Mouse (Mus musculus): ENCODE data around the gene Gda.

Gda gene

DNA sequence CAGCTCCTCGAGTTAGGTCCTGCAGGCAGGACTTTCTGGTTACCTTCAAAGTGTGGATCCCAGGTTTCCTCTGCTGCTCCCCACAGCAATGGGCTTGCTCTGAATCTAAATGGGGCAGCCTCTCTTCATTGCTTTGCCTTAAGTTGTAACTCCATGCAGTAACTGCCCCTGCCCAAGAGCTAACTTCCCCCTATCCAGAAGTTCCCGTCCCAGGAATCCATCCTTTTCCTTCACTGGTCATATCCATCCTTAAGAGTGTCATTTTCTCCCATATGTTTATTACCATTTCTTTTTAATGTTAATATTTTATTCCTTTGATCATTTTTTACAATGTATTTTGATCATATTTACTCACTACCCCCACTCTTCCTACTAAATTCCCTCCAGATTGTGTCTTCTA lies at the start of gene Gda:
Gene Gda, minus strand, starts transcription at position 101 of the 400 bp plus-strand sequence.
- DNase-seq (ENCODE audit: low spot score) = no peak

DNA sequence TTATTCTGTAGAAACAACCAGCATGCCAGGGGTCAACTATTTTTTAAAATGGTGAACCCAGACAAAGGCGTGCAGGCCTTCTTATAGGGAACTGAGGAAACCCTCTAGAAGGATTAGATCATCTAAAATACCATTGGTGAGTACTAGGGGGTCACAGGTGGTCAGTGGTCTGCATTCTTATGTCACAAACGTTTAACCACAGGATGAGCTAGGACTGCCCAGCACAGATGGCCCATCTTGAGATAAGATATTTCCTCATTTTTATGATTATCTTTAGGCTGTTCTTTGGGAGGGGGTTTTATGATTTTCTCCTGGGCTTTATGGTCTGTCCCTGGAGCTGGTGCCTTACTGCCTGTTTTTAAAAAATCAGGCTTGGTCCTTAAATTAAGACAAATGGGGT lies 47.0 kb upstream of the Gda start:
- no peak for DNase-seq (ENCODE audit: low spot score)

DNA sequence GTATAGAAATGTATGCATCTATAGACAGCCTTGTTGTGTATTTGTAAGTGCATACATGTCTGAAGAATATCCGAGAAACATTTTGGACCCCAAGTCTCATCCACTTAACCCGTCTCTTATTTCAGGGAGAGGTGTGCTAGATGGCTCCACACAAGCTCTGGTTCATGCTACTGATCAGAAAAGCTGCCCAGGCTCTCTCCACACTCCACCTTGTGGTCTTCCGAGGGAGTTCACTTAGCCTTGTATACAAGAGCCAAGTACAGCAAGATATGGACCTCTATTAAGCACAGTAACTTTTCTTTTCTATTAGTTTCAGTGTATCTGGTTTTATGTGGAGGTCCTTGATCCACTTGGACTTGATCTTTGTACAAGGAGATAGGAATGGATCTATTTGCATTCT lies 36.9 kb upstream of the Gda start:
- peak; percentile 4 for DNase-seq (ENCODE audit: low spot score)

DNA sequence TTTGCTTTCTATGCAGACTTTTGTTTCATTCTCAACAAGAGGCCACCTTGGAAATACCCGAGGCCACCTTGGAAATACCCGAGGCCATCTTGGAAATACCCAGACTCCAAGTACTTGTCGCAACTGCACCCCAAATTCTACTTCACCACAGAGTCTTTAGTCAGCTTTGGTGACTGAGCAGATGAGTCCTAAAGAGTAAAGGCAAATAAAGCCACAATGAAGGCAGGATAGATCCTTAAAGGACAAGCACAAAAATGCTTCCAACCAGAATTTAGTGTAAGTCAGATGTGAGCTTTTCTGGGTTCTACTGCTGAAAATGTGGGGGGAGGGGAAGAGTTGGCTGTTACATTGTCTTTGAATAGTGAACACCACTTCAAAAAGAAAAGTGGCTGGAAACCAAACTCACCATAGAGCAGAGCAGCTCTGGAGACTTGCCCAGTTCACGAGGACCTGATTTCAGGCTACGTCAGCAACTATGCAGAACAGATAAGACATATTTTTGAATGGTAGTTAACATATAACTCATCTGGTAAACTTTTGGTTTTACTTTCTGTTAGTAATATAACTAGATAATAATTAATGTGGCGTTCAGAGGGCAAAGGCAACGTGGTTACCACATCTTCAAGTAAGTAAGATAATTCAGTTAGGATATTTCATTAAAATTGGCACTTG lies 34.5 kb upstream of the Gda start:
- no peak for DNase-seq (ENCODE audit: low spot score)

DNA sequence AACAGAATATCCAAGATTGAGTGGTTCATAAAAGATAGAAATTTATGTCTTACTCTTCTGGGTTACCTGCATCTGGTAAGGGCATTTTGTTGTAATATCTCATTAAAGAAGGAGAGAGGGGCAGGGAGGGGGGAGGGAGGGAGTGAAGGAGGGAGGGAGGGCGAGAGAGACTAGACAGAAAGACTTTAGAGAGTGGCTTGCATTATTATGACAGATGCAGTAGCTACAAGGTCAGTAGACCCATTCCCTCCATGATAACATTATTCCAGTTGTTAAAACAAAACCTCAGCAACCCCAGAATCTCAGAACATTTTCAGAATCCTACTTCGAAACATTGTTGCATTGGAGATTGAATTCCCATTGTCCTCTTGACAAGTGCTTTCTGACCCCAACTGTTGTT lies 33.9 kb upstream of the Gda start:
- DNase-seq (ENCODE audit: low spot score) = no peak

DNA sequence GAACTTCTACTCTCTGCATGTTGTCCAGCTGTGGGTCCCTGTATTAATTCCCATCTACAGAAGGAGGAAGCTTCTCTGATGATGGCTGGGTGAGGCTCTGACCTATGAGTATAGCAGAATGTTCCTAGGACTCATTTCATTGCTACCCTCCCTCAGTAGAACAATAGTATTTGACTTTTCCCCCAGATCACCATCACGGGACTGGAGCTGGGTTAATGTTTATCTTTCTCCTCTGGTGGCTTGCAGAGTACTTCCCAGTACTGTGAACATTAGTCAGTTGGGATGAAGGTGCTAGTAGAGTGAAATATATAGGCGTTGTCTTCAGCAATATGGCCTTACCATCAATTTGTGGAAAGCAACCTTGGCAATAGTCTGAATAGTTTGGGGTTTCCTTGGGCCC lies 31.5 kb upstream of the Gda start:
- no peak for DNase-seq (ENCODE audit: low spot score)

DNA sequence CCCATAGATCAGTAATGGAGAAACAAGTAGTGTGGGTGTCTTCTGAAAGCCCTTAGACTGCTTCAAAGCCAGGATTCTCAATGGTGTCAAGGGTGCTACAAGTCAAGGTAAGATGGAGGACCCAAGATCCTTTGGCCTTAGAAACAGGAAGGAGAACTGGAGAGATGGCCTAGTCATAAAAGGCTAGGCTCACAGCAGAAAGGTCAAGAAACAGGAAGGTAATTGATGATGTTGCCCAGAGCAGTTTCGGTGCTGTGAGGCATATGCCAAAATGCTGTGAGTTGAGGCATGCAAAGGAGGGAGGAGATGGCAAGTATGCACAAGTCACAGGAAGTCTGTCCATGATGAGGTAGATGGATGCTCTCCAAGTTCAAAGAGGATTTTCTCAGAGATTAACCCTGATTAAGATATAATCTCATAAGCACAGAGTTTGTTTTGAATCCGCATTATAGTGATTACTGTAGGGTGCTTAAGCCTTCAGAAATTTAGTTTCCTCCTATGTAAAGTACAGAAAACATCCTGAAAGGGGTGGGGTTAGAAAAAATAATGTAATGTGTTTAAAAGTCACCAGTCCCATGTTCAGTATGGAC lies 26.2 kb upstream of the Gda start:
- DNase-seq (ENCODE audit: low spot score) = no peak

DNA sequence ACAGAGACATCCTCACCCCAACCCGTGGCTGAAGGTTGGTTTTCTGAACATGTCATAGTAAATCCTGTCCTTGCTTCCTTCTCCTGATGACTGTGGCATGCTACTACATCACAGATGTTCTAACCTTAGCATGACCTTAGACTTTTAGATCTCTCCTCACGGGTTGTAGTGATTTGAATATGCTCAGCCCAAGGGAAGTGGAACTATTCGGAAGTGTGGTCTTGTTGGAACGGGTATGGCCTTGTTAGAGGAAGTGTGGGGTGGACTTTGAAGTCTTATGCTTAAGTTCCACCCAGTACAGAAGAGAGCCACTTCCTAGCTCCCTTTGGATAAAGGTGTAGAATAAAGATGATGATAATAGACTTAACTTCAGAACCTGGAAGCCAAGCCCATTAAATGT lies 22.6 kb upstream of the Gda start:
- no peak for DNase-seq (ENCODE audit: low spot score)

DNA sequence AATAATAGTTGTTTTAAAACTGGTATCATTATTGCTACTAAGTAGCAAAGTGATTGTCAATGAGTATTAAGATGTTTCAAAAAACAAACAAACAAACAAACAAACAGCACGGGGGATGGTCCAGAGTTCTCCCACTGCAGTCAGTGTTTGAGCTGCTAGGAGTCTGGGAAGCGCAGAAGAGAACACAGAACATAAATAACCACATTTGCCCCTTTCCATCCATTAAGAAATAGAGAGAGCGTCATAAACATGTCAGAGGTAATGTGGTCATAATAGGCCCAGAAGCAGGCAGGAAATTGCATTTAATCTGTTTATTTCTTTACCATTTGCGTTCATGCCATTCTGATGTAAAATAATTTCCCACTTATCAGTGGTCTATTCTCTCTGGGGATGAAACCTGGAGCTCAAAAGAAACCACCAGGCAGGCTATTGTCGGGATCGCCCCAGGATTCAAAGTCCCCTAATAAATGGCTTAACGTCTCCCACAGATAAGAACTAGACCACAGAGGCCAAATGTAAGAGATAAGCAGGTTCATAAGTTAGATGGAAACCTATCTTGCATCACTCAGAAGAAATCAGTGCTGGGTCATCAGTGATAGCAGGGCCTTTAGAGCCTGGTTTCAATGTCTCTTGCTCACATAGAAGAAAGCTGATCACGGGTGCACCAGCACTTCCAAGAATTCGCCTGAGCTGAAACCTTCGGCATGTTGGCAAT lies 20.7 kb upstream of the Gda start:
- no peak for DNase-seq (ENCODE audit: low spot score)

DNA sequence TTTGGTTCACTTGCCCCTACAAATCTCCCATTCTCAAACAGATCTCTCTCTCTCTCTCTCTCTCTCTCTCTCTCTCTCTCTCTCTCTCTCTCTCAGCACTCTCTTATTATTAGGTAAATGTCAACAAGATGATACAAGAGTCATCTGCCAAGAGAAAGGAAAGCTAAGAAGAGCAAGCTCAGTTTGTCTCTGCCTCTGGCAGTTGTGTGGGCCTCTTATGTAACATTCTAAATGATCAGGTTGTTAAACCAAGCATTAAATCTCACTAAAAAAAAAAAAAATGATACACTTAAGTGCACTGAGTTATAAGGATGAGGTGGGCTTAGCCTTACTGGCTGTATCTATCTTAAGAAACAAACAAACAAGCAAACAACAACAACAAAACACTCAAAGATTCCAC lies 18.1 kb upstream of the Gda start:
- DNase-seq (ENCODE audit: low spot score) = no peak

DNA sequence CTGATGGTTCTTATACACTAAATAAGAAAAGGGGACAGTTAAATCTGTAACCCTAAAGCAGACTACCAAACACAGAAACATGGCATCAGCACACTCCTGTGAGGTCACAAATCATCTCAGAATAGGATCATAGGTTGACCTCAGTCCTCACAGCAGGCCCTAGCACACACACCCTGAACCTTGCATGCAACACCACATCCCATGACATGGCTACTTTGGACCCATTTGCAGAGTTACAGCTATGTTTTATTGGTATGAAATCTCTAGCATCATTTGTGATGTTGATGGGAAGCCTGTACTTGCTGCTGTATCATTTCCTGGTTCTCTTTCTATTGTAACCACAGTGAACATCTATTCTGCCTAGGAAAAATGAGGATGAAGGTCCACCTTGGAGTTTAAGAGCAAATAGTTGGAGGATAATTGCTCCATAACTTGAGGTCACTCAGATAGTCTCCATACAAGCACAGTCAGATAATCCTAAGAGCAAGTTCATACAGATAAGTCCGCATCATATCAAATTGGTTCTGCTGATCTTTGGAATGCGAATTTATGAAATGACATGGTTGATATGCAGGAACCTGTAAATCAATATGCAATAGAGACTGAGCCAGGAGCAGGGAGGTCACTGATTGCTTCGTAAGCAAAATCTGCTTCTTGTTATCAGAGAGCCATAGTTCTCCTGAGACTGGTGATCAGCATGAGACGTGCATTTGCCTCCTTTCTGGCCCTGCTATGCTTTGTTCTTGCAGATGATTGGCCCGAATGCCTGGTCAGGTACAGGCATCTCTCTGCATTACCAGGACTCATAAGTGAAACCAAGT lies 14.1 kb upstream of the Gda start:
- no peak for DNase-seq (ENCODE audit: low spot score)

DNA sequence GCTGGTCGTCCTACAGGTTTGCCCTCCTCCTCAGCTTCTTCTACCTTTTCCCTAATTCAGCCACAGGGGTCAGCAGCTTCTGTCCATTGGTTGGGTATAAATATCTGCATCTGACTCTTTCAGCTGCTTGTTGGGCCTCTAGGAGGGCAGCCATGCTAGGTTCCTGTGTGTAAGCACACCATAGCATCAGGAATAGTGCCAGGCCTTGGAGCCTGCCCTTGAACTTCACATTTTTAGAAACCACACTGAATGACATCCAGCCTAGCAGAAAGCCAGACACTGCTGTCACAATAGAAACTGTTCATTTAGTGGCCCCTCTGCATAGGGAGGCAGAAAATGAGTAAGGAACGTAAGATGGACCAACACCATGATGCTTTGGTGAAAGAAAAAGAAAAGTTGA lies 8.9 kb upstream of the Gda start:
- no peak for DNase-seq (ENCODE audit: low spot score)

DNA sequence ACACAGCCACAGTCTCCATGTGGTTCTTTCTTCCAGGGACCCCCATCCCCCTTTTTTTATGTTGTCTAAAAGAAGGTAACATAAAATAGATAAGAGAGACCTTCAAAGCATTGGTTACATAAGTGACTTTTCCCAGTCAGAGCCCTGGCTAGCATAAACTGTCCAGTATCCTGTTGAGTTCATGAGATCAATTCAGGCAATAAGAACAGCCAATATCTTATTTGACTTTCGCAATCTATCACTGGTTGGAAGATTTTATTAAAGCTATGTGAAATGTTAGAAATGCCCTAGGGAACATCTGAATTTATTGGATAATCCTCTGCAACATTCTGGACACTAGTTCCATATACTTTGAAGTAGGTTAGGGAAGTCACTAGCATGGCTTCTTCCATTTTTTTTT lies 7.8 kb upstream of the Gda start:
- no peak for DNase-seq (ENCODE audit: low spot score)

DNA sequence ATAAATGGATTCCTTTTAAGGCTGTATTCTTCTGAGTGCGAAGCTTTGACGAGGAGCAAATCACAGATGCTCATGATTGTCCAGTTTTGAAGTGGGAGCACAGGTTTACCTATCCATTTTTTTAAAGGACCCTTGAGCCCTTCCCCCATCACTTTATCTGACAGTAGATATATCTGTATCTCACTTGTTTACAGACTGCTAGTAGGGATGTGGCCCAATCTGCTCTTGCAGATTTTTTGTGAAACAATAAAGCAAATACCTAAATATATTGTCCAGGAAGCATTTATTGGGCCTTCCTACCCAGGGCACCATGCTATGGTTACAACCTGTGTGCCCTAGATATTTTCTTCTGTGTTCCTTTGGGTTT lies 6.8 kb upstream of the Gda start:
- DNase-seq (ENCODE audit: low spot score) = no peak

DNA sequence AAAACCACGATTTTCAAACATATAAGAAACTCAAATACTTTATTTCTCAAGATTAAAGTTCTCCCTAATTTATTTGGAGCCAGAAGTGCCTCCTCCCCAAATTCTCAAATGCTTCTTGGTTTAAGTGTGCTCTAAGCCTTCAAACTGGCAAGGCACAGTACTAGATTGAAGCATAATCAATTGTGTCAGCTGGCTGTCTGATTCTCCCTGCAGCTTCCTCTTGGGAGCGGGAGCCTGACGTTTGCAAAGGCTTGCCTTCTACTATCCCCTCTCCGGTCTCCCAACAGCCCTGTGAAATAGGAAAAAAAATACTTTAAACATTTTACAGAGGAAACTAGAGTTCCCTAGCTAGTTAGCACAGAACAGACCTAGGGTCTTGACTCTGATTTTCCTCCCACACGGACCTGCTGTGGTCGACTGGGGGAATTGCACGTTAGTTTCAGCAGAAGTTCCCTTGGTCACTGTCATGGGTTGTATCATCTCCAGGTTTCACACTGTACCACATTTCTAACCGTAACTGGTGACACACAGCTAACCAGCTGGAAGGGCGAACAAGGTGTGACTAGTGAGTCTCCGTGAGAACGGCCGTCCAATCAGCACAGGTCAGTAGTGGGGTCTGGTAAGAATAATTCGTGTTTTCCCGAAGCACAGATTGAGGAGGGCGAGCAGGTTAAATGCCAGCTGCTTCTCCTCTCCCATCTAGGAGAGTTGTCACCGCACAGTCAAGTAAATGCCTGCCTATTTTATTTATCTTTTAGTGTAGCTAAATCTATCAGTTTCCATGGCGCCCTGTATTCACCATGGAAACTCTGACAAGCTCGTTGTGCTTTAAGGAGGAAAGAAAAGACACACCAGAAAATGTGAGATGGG lies 6.2 kb upstream of the Gda start:
- no peak for DNase-seq (ENCODE audit: low spot score)

DNA sequence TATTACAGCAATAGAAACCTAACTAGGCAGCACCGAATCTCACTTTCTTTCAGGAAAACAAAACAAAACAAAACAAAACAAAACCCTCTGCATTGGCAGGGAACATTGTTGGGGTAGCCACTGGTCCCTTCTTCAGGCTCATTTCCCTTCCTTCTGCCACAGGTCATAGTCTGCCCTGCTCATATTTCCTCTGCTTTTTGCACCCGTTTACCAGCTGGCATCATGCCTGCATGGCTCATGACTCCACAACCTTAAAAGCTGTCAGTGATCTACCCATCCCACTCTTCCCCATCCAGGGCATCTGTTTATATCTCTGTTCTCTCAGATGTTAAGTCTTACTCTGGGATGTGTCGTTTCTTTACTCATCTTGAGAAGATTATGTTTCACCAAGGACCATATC lies 5.3 kb upstream of the Gda start:
- DNase-seq (ENCODE audit: low spot score) = no peak

DNA sequence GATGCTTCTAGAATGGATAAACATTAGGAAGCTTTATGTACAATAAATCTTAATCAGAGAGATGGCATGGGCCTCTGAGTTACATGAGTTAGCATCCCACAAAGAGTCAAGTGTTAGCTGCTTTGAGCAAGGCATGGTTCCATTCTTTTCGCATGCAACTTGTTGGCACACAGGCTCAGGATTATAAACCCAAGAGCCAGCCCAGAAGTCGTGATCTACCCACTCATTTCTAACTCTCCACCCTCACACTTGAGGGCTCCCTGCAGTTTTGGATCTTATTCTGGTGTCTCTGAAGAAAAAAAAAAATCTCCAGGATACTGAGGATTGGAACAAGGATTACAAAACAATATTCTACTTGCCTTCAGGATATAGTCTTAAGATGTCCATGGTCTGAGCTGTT lies 4.5 kb upstream of the Gda start:
- no peak for DNase-seq (ENCODE audit: low spot score)

DNA sequence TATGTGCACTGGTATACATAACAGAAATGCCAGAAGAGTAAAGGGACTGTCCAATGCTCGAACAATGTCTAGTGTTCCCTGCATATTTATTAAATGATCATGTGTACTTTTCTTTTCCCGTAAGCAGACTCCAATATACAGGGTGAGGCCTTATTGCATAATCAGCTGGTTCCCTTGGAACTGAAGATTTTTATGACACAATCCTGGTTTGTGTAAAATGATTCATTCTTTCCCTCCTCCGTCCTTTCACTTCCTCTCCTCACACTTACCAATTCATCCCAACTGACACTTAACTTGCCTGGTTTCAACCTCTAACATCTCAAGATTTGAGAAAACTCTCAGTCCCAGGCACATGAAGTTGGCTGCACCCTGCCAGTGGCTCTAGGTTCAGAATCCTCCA lies 3.5 kb upstream of the Gda start:
- no peak for DNase-seq (ENCODE audit: low spot score)

DNA sequence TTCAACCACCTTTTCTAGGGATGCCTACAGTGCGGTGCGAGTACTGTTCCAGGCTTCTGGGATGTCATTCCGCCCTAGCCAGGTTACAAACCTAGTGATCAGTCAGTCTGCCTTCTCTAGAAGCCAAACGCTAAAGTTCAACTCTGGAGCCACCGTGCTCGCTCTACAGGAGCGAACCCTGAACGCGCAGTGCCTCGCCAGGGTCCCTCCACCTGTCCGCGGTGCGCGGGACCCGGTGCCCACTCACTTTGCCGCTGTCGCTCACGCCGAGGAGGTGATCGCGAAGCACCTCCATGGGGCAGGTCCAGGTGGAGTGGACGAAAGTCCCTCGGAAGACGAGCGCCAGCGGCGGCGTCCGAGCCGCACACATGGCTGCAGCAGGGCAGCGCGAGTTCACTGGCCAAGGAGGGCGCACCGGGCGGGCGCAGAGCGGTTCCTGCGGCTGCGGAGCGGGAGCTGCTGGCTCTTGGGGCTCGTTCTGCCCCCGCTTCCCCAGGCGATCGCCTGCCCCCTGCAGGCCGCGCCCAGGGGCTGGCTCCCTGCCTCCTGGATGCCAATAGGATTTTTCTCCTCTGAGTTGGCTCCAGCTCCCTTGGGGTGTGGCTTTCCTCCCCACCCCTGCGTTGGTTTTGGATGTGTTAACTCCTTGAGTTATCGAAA lies 994 bp downstream of the Gda start:
- DNase-seq (ENCODE audit: low spot score) = no peak

DNA sequence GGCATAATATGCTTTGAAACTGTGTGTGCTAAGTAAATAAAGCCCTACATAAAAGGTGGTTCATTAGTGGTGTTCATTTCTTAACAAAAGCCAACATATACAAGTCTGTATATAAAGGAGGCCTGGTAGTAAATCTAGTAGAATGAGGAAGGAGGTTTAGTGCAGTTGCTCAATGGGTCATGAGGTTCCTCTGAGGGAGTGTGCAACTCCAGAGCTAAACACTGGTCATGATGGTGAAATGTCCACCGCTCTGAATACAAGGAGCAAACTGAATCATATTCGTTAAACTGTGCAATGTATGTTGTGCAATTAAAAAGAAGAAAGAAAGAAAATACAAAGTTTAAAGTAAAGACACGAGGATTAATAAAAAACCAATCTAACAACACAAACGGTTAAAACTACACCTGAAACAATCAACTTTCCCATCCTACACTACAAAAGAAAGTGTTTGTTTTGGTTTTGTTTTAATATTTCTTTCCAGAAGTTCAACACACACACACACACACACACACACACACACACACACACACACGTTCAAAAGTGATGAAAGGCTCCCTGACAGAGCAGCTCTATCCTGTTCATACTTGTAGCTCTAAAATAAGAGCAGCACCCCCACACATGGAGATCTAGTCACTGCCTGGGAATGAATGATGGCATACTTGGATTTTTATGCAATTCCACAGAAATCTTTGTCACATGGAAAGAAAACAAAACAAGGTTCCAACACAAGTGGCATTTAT lies 11.9 kb downstream of the Gda start:
- no peak for DNase-seq (ENCODE audit: low spot score)

DNA sequence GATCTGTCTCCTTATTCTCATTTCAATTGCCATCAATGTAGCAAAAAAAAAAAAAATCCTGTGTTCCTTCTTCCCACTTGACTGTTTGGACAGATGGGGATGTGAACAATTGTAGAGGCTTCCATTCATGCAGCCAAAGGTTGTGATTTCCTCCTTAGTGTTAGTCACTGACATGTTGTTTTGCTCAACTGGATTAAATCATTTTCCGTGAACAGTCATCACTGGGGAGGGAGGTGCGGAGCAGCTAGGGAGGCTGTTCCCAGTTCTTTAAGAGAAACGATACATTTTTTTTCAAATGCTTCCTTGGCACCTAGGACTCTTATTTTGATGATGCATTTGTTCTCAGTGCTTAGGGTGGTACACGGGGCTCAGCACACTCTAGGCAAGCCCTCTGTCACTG lies 15.8 kb downstream of the Gda start:
- DNase-seq (ENCODE audit: low spot score) = no peak

Data from c-Kit-positive CD71-positive TER-119-positive erythroid progenitor cells, embryonic 14.5 days (primary cell).